Mouse (Mus musculus) CH12.LX (cell line): Measurements from ENCODE around the gene Npas2. TPM values are rescaled to one million over a fixed set of nuclear protein-coding genes. Genes with fewer than 3 reads are reported as not detected.

Source experiments
- DNase-seq: peaks from one replicate; pipeline ENCODE4 v3.0.0-alpha.2; 2013; ENCODE audit errors: extremely low read depth
- H3K27ac ChIP-seq: 2 replicates; pipeline ENCODE4 v1.5.1; 2012; ENCODE audit warnings: low read depth, mild to moderate bottlenecking, control low read depth, moderate library complexity; ENCODE audit not compliant: insufficient read depth
- H3K27me3 ChIP-seq: replicated peaks from 2 replicates; pipeline ENCODE3; 2012; ENCODE audit warnings: inconsistent platforms
- H3K36me3 ChIP-seq, 2 experiments: replicated peaks in 1 of 2; 2 replicates each; pipeline versions ENCODE3 to v1.6.1; 2012; ENCODE audit warnings: inconsistent platforms in 1 of 2, low read length in 1 of 2, mild to moderate bottlenecking in 1 of 2, mixed read lengths in 1 of 2, moderate library complexity in 1 of 2; ENCODE audit not compliant: control insufficient read depth in 1 of 2, insufficient read depth in 1 of 2
- H3K4me1 ChIP-seq, 2 experiments: 2 replicates each; pipeline ENCODE4 v1.6.1; 2012; ENCODE audit warnings: inconsistent platforms in 1 of 2, moderate library complexity in 1 of 2; ENCODE audit not compliant: insufficient read depth in 2 of 2, control insufficient read depth in 1 of 2
- H3K4me2 ChIP-seq: 2 replicates; pipeline ENCODE4 v1.6.1; 2012; ENCODE audit warnings: low read depth, mild to moderate bottlenecking, control low read depth; ENCODE audit not compliant: poor library complexity, insufficient read depth, severe bottlenecking
- H3K4me3 ChIP-seq, 3 experiments: fragments of 150-350 bp in 1 of 3; sonication (generic) in 1 of 3; replicated peaks in 1 of 3; 2 replicates each; pipeline versions ENCODE3 to v1.5.1; 2011 to 2012; ENCODE audit warnings: low read depth in 2 of 3, low read length in 2 of 3, mild to moderate bottlenecking in 2 of 3, moderate library complexity in 2 of 3, control low read depth in 1 of 3, improper control_type of control experiment in 1 of 3, inconsistent platforms in 1 of 3, mixed read lengths in 1 of 3; ENCODE audit not compliant: poor library complexity in 1 of 3
- H3K79me2 ChIP-seq: replicated peaks from 2 replicates; pipeline ENCODE4 v1.6.1; 2012; ENCODE audit warnings: mild to moderate bottlenecking, moderate library complexity; ENCODE audit not compliant: control insufficient read depth, poor library complexity, insufficient read depth, severe bottlenecking; ENCODE audit errors: extremely low read depth
- H3K9ac ChIP-seq: 2 replicates; pipeline ENCODE4 v1.6.1; 2012; ENCODE audit warnings: low read depth, mild to moderate bottlenecking, control low read depth, moderate library complexity; ENCODE audit not compliant: insufficient read depth
- H3K9me3 ChIP-seq: replicated peaks from 2 replicates; pipeline ENCODE3; 2012; ENCODE audit warnings: low read length, inconsistent platforms, mixed read lengths
- CHD1 ChIP-seq: IDR thresholded peaks from 2 replicates; pipeline ENCODE4 v1.6.1; 2012; ENCODE audit warnings: low read depth, low read length, improper control_type of control experiment, inconsistent platforms
- EP300 ChIP-seq: IDR thresholded peaks from 2 replicates; pipeline ENCODE4 v1.6.1; 2011; ENCODE audit warnings: low read length, improper control_type of control experiment
- HCFC1 ChIP-seq: IDR thresholded peaks from 2 replicates; pipeline ENCODE4 v1.6.1; 2012; ENCODE audit warnings: low read depth, mild to moderate bottlenecking, inconsistent platforms, low read length, improper control_type of control experiment
- IRF4 ChIP-seq: IDR thresholded peaks from 2 replicates; pipeline ENCODE4 v1.6.1; 2014; ENCODE audit warnings: low read depth, mild to moderate bottlenecking, inconsistent platforms, low read length, improper control_type of control experiment
- JUND ChIP-seq: conservative IDR thresholded peaks from 2 replicates; pipeline ENCODE4 v1.6.1; 2011; ENCODE audit warnings: low read depth, low read length, improper control_type of control experiment
- PAX5 ChIP-seq: IDR thresholded peaks from 2 replicates; pipeline ENCODE4 v1.6.1; 2012; ENCODE audit warnings: low read length, inconsistent platforms, mixed read lengths
- POLR2A ChIP-seq: IDR thresholded peaks from 2 replicates; pipeline ENCODE4 v1.6.1; 2011; ENCODE audit warnings: low read depth, mild to moderate bottlenecking, improper control_type of control experiment, low read length
- RAD21 ChIP-seq: IDR thresholded peaks from 2 replicates; pipeline ENCODE4 v1.6.1; 2011; ENCODE audit warnings: low read depth, mild to moderate bottlenecking, low read length, improper control_type of control experiment, moderate library complexity
- SIN3A ChIP-seq: IDR thresholded peaks from 2 replicates; pipeline ENCODE4 v1.6.1; 2012; ENCODE audit warnings: low read length, improper control_type of control experiment, inconsistent platforms
- SMC3 ChIP-seq: IDR thresholded peaks from 2 replicates; pipeline ENCODE4 v1.6.1; 2011; ENCODE audit warnings: low read depth, low read length, improper control_type of control experiment
- TBP ChIP-seq: conservative IDR thresholded peaks from 2 replicates; pipeline ENCODE4 v1.6.1; 2011; ENCODE audit warnings: low read depth, low read length, improper control_type of control experiment
- TCF12 ChIP-seq: IDR thresholded peaks from 2 replicates; pipeline ENCODE4 v1.6.1; 2014; ENCODE audit warnings: low read depth, mild to moderate bottlenecking, inconsistent platforms, low read length, improper control_type of control experiment
- USF2 ChIP-seq: conservative IDR thresholded peaks from 2 replicates; pipeline ENCODE4 v1.6.1; 2011; ENCODE audit warnings: low read depth, low read length, improper control_type of control experiment
- ZKSCAN1 ChIP-seq: IDR thresholded peaks from 2 replicates; pipeline ENCODE4 v1.6.1; 2012; ENCODE audit warnings: low read depth, inconsistent platforms, low read length, improper control_type of control experiment, borderline replicate concordance
- ZMIZ1 ChIP-seq: IDR thresholded peaks from 2 replicates; pipeline ENCODE4 v1.6.1; 2012; ENCODE audit warnings: low read depth, mild to moderate bottlenecking, inconsistent platforms, low read length, improper control_type of control experiment
- ZNF384 ChIP-seq: IDR thresholded peaks from 2 replicates; pipeline ENCODE4 v1.6.1; 2012; ENCODE audit warnings: low read depth, low read length, improper control_type of control experiment, inconsistent platforms
- dilution Hi-C: fragments of 300-500 bp; cut with MboI; formaldehyde crosslinking; loops from 2 replicates; pipeline ENCODE4 v1.14.3; 2020; ENCODE audit warnings: low sequenced_read_pairs; ENCODE audit not compliant: extremely low pct_unique_long_range_greater_than_20kb, extremely low pct_ligation_motif_present
- in situ Hi-C: fragments of 300-500 bp; cut with MboI; formaldehyde crosslinking; loops from 3 replicates; pipeline ENCODE4 v1.14.3; 2019; ENCODE audit warnings: low sequenced_read_pairs, low pct_ligation_motif_present, low pct_unique_long_range_greater_than_20kb, mixed read lengths
- polyA plus RNA-seq: library from polyadenylated mRNA; unstranded; fragments of >175 nt; gene quantifications from 2 replicates; pipeline ENCODE4 v1.2.1, GENCODE M21; 2012; ENCODE audit warnings: low read depth; ENCODE audit not compliant: insufficient read length
- total RNA-seq, 2 experiments: library from RNA; depleted of rRNA; stranded (reverse); fragments of 300-350 nt in 1 of 2; fragments of >200 nt in 1 of 2; gene quantifications; 2 replicates each; pipeline ENCODE4 v1.2.3; 2012 to 2014

Gene Npas2
- total and polyA plus RNA-seq, 3 experiments = 0.13 TPM; not detected in 2

DNA sequence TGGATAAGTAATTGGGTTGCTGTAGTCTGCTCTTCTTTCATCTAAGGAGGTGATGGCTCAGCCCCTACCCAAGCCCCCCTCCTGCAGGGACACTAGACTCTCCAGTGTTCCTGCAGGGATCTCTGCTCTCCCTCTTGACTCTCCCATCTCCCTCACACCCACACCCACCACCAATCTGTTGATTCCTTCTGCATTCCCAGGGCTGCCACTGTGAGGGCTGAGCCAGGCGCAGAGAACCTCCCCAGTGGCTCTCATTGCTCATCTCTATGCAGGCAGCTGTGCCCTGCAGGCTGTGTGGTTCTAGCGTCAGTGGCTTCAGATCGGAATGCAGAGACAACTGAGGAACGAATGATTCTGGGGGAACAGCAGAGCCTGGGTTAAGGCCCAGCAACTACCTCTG lies 33.4 kb upstream of the Npas2 start:
- in situ Hi-C loops (no loop called here), dilution Hi-C loops (no loop called here)

DNA sequence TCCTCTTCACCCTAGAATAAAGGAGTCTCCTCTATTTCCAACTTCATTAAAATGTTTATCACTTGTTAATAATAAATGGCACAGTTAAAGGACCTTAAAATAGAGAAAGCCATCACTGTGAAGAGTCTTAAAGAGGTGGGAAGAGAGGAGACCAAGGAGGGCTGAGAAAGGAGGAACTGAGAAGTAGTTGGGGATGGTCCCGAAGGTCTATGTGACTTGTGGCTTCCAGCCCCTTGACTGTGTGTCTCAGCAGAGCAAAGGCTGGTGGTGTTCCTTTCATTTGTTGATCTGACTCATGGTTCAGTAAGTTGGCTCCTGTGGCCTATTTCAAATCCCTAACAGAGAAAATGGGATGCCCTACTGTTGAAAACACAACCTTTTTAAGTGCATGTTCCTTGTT lies 30.5 kb upstream of the Npas2 start:
- in situ Hi-C loops = no loop called here
- H3K9me3 ChIP-seq = no peaks in the 10 kb centered on the region
- peaks cover 0 to 14% of the 10 kb centered on the region in 2 experiments; a peak in 2 of 4 replicates for H3K4me1 ChIP-seq
- TF ChIP-seq EP300 (peak; percentile 59), USF2 (no peak), PAX5 (no peak), TCF12 (no peak), TBP (no peak), IRF4 (peak; percentile 68), ZNF384 (no peak)
- TF ChIP-seq, all 38 proteins: peak for 2
- H3K9ac ChIP-seq = no peak overlapping the region
- peaks cover 2% of the 10 kb centered on the region for H3K27me3 ChIP-seq
- no peak overlapping the region for H3K27ac ChIP-seq
- H3K4me2 ChIP-seq = no peak overlapping the region
- no peaks in the 10 kb centered on the region for H3K79me2 ChIP-seq
- no peak overlapping the region for H3K4me3 ChIP-seq
- H3K36me3 ChIP-seq = no peaks in the 10 kb centered on the region
- DNase-seq = peak; percentile 49
- dilution Hi-C loops = no loop called here

More for the DNA sequence above, 33.4 kb upstream of the Npas2 start:
- Histone ChIP-seq H3K27me3 (peaks cover 2% of the 10 kb centered on the region), H3K79me2 (no peaks in the 10 kb centered on the region), H3K4me2 (no peak overlapping the region), H3K9ac (no peak overlapping the region), H3K36me3 (no peaks in the 10 kb centered on the region), H3K4me1 (peaks cover 0 to 14% of the 10 kb centered on the region in 2 experiments; a peak in 2 of 4 replicates), H3K9me3 (no peaks in the 10 kb centered on the region), H3K4me3 (no peak overlapping the region), H3K27ac (no peak overlapping the region)
- no peak for TF ChIP-seq ZMIZ1
- TF ChIP-seq SIN3A = no peak
- TF ChIP-seq CHD1 = no peak
- TF ChIP-seq JUND = no peak
- no peak for TF ChIP-seq RAD21
- DNase-seq = no peak

DNA sequence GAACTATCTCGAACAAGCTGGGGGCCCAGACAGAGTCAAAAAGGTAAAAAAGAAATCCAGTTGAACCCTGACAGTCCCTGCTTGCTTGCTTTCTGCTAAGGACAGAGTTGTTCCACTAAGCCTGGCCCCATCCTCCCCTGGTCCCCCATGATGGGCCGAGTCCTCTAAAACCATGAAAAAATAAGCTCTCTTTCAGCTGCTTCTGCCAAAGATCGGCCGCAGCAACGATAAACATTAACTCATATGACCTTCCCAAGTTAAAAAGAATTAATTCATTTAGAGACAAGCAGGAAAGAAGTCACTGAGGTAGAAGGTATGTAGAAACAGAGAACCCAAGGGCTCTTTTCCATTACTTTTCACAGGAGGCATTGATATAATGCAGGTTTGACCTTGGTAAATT lies 16.8 kb upstream of the Npas2 start:
- dilution Hi-C loops (no loop called here), in situ Hi-C loops (no loop called here)
- no peak overlapping the region for H3K4me2 ChIP-seq
- no peaks in the 10 kb centered on the region for H3K27me3 ChIP-seq
- no peak overlapping the region for H3K9ac ChIP-seq
- DNase-seq = no peak
- no peaks in the 10 kb centered on the region for H3K79me2 ChIP-seq
- no peak for TF ChIP-seq SMC3
- no peak for TF ChIP-seq HCFC1
- TF ChIP-seq POLR2A = no peak
- TF ChIP-seq SIN3A = no peak
- TF ChIP-seq ZKSCAN1 = no peak
- H3K4me3 ChIP-seq = no peak overlapping the region
- H3K27ac ChIP-seq = no peak overlapping the region
- H3K36me3 ChIP-seq = no peaks in the 10 kb centered on the region
- peaks cover 3% of the 10 kb centered on the region for H3K9me3 ChIP-seq
- no peaks in the 10 kb centered on the region for H3K4me1 ChIP-seq
